Mouse (Mus musculus): Measurements from ENCODE around the gene Edn2.

Edn2 gene

DNA sequence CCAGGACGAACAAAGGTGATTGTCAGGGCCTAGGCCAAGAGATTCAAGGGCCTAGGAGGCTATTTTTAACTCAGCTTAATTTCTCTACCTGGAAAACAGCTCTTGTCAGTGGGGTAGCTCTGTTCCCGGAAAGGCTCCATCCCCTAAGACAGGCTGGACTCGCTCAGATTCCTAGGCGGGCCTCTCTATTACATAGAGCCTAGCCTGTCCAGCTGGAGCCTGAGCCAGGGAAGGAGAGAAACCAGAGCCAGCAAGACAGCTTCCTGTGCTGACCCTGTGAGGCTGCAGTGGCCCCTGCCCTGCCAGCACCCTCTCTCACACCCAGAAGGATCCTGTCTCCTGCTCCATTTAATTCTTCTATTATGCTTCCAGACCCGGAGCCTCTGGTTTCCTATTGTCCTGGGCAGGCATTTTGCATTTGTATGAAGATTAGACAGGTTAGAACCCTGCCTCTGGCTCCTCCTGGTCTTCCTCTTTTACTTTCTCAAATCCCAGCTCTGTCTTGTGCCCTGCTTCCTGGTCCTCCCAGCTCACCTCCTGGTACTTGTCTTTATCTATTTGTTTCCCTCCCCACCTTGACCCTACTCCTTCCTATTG lies 2.2 kb upstream of the Edn2 start:
- DNase-seq = no peak

DNA sequence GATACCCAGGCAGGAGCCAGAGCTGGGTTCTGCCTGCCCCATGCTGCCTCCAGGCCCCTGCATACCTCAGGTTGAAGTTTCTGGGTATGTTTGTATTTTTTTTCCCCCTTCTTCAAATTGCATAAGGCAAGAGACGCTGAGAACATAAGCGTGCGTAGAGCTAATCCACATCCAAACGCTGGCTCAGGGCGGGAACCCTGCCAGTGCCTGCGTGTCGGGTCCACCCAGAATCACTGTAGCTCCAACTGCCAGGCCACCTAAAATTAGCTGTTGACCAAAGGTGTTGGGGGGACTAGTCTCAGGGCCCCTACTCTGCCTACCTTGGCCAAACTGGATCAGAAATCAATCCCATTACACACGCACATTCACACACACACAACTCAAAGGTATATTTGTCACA lies 1.6 kb downstream of the Edn2 start:
- no peak for DNase-seq

DNA sequence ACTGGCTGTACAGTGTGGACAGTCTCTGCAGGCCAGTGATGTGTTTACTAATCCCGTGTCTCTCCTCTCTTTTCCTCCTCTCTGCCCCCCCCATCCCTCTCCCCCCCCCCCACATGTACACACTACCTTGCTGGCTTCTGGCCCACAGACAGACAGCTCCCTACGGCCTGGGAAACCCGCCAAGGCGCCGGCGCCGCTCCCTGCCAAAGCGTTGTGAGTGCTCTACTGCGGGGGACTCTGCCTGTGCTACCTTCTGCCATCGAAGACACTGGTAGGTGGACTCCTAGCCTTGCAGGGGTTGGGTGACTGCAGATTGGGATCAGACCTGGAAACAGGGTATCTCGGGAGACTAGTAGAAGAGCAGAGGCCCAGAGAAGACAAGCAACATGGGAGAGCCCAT lies 2.2 kb downstream of the Edn2 start:
- DNase-seq = peak; percentile 90

DNA sequence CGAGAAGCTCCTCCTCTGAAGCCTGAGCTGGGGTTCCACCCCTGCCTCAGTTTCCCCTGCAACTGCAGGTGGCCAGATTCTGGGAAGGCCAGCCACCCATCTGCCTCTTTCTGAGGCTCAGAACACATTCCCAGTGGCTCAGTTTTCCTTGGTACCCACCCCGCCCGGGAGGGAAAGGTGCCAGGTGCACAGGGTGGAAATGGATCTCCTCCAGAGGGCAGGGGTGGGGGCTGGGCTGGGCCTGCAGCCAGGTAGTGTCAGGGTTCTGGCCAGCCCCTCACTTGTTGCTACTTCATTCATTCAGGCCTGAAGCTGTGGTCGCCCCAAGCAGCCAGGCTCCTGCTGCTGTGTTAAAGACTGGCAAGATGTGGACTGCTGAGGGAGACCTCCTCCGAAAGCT lies 3.3 kb downstream of the Edn2 start:
- DNase-seq = no peak

DNA sequence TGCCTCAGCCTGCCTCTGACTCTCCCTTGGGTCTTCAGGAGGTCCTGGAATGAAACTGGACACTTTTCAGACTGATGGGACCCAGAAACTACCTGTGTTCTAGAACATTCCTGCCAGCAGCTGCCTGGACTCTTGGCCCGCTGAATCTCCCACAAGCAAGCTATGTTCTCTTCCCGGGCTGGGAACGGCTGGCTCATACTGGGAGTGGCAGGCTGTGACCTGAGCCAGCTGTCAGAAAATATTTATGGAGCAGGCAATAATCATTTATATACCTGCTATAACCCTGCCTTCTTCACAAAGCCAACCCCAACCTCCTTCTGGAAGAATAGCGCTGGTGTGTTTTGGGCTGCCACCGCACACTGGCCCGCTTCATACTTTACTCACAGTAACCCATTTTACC lies 6.8 kb downstream of the Edn2 start:
- DNase-seq = no peak

GRCm38 (mm10) chr4:120168346-120168745 lies 7.3 kb downstream of the Edn2 start:
- no peak for DNase-seq

GRCm38 (mm10) chr4:120170387-120170936 lies 9.5 kb downstream of the Edn2 start:
- DNase-seq = no peak

- DNase-seq = no peak
Measured at GRCm38 (mm10) chr4:120172050-120172684, 11.2 kb downstream of the Edn2 start.

- no peak for DNase-seq
Measured at GRCm38 (mm10) chr4:120179123-120179522, 18.1 kb downstream of the Edn2 start.

DNA sequence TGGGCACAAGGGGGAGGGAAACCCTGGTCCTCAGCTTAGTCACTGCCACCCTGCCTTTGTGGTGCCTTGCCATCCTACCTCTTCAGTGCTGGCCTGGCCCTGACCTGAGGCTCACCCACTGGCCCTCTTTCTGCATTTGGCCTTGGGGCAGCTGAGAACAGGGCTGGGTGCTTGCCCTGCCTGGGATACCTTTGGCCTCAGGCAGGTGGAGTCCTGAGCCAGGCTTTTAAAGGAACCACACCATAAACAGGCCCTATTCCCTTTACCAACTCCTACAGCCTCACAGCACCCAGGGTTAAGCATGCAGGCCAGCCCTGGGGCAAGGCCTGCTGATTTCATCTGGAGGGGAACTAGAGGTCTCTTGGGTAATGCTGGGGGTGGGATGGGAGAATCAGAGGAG lies 19.5 kb downstream of the Edn2 start:
- DNase-seq = no peak

- DNase-seq = no peak
Measured at GRCm38 (mm10) chr4:120184374-120184991, 23.5 kb downstream of the Edn2 start.

GRCm38 (mm10) chr4:120186441-120186840 lies 25.4 kb downstream of the Edn2 start:
- no peak for DNase-seq

- DNase-seq = no peak
Measured at GRCm38 (mm10) chr4:120186934-120187333, 25.9 kb downstream of the Edn2 start.

GRCm38 (mm10) chr4:120188204-120188603 lies 27.2 kb downstream of the Edn2 start:
- no peak for DNase-seq

- DNase-seq = peak; percentile 93
Measured at GRCm38 (mm10) chr4:120188651-120189161, 27.7 kb downstream of the Edn2 start.

GRCm38 (mm10) chr4:120189941-120190340 lies 28.9 kb downstream of the Edn2 start:
- DNase-seq = peak; percentile 77

DNA sequence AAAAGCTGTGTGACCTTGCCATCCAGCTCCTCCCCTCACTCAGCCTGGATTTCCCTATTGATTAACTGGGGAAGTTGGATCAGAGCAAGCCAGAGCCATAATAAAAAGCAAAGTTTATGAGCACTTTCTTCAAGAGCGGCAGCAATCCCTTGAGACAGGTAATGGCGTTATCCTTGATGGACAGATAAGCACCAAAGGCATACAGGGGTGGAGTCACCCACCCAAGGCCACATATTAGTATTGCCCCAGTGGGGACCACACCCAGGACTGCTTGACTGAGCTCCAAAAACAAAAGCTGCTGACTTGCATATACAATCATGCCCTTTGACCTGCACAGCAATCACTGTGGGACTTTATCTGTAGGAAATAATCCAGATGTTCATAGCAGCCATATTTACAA lies 31.0 kb downstream of the Edn2 start:
- no peak for DNase-seq

DNA sequence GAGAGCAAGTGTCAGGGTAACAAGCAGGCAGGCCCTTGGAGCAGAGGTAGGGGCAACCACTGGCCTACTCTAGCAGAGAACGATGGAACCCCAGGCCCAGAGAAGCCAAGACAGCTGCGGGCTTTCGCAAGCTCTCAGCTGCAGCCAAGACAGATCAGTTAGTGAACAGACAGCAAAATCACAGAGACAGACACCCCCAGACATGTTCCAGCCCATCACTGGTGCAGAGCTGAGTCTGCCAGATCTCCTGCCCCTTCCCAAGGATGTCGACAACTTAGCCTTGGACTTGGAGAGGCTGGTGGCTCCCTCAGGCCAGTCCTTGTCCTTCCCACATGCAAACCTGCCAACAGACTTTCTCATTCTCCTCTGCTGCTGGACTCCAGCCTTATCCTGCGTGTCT lies 33.0 kb downstream of the Edn2 start:
- DNase-seq = no peak

GRCm38 (mm10) chr4:120194965-120195364 lies 34.0 kb downstream of the Edn2 start:
- DNase-seq = no peak

GRCm38 (mm10) chr4:120199184-120199885 lies 38.3 kb downstream of the Edn2 start:
- no peak for DNase-seq

GRCm38 (mm10) chr4:120200551-120201266 lies 39.7 kb downstream of the Edn2 start:
- DNase-seq = no peak

- DNase-seq = no peak
Measured at GRCm38 (mm10) chr4:120204357-120204942, 43.4 kb downstream of the Edn2 start.
